24 mouse cellular contexts compared by ENCODE assay signal in the genomic region with DNA sequence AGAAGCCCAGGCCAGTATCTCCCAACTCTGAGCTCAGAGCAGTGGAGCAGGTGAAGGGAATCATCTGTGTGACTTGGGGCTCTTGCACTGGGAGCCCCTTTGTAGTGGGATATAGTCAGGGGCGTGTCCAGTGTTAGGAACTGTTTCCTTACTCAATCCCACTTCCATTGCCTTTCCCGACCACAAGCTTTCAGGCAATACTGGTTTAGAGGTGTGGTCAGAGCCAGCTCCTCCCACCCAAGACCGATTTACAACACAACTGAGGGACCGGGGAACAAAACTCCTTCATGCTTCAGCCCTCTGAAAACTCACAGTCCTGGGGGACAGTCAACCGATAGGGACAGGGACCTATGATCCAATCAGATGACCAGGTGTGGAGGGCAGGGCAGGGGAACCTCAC.
"Had no signal": no experiment of that assay in that cellular context is flagged by ENCODE, and none has a peak within 500 bp of the region (broad histone marks: within the 10 kb centered on the region; RNA-seq: fewer than 3 reads in every experiment).

No protein-coding gene starts in this region.

- H3K27me3 ChIP-seq: heart, embryonic 12.5 days; hindbrain, embryonic 12.5 days; hindbrain, embryonic 15.5 days; intestine, embryonic 15.5 days; limb, embryonic 12.5 days; liver, embryonic 13.5 days; liver, embryonic 15.5 days had no signal

- H3K9me3 ChIP-seq: heart, embryonic 10.5 days; heart, embryonic 12.5 days; hindbrain, embryonic 10.5 days; hindbrain, embryonic 12.5 days; hindbrain, embryonic 15.5 days; intestine, embryonic 15.5 days; limb, embryonic 12.5 days; liver, embryonic 13.5 days; liver, embryonic 15.5 days had no signal

- H3K27ac ChIP-seq: heart, embryonic 10.5 days; hindbrain, embryonic 10.5 days; hindbrain, embryonic 12.5 days; hindbrain, embryonic 15.5 days; intestine, embryonic 15.5 days; layer of hippocampus, adult 2 months; left cerebral cortex, adult 2 months; limb, embryonic 12.5 days; liver, embryonic 13.5 days; liver, embryonic 15.5 days had no signal

- DNase-seq: gastrocnemius, postnatal 14 days; gastrocnemius, postnatal 36 days; heart, postnatal 10 days; heart, postnatal 4 days; kidney, adult 18-20 months; kidney, adult 8-10 months; kidney, postnatal 10 days; kidney, postnatal 25 days; kidney, postnatal 4 days; liver; liver, embryonic 13.5 days had no signal

- H3K4me3 ChIP-seq: heart, embryonic 10.5 days; heart, embryonic 12.5 days; hindbrain, embryonic 10.5 days; hindbrain, embryonic 12.5 days; hindbrain, embryonic 15.5 days; intestine, embryonic 15.5 days; layer of hippocampus, adult 2 months; left cerebral cortex, adult 2 months; limb, embryonic 12.5 days; liver, embryonic 13.5 days; liver, embryonic 15.5 days had no signal

- H3K9ac ChIP-seq: heart, embryonic 12.5 days; hindbrain, embryonic 12.5 days; hindbrain, embryonic 15.5 days; intestine, embryonic 15.5 days; limb, embryonic 12.5 days; liver, embryonic 13.5 days; liver, embryonic 15.5 days had no signal

- H3K4me2 ChIP-seq: heart, embryonic 12.5 days; hindbrain, embryonic 12.5 days; hindbrain, embryonic 15.5 days; intestine, embryonic 15.5 days; limb, embryonic 12.5 days; liver, embryonic 11.5 days; liver, embryonic 13.5 days; liver, embryonic 15.5 days had no signal

- H3K4me1 ChIP-seq: heart, embryonic 10.5 days; heart, embryonic 12.5 days; intestine, embryonic 15.5 days; limb, embryonic 12.5 days; liver, embryonic 13.5 days; liver, embryonic 15.5 days had no signal

- ATAC-seq: inflammation-experienced regulatory T-cells, adult 6 months; intestine, embryonic 15.5 days; intestine, postnatal 0 days had no signal
